Mouse (Mus musculus) forebrain, embryonic 12.5 days (tissue): Measurements from ENCODE around the gene Gpr176. TPM values are rescaled to one million over a fixed set of nuclear protein-coding genes. Genes with fewer than 3 reads are reported as not detected.

Source experiments
- ATAC-seq: fragments of 200-750 bp; cut with Nextera tagmentation; 2 replicates; pipeline ENCODE4 v1.8.0; 2017; ENCODE audit warnings: moderate TSS enrichment; ENCODE audit not compliant: low FRiP score
- H3K27ac ChIP-seq: fragments of 300-500 bp; sonication (generic); 2 replicates; pipeline ENCODE4 v1.5.1; 2016; ENCODE audit warnings: mild to moderate bottlenecking
- H3K27me3 ChIP-seq: fragments of 300-500 bp; sonication (generic); 2 replicates; pipeline ENCODE4 v1.6.1; 2016; ENCODE audit warnings: mild to moderate bottlenecking
- H3K36me3 ChIP-seq: fragments of 300-500 bp; sonication (generic); replicated peaks from 2 replicates; pipeline ENCODE4 v1.6.1; 2016; ENCODE audit warnings: mild to moderate bottlenecking
- H3K4me1 ChIP-seq: fragments of 300-500 bp; sonication (generic); 2 replicates; pipeline ENCODE4 v1.6.1; 2016
- H3K4me2 ChIP-seq: fragments of 300-500 bp; sonication (generic); 2 replicates; pipeline ENCODE4 v1.6.1; 2016; ENCODE audit warnings: mild to moderate bottlenecking, moderate library complexity
- H3K4me3 ChIP-seq: fragments of 300-500 bp; sonication (generic); replicated peaks from 2 replicates; pipeline ENCODE4 v1.5.1; 2016; ENCODE audit warnings: mild to moderate bottlenecking
- H3K9ac ChIP-seq: fragments of 300-500 bp; sonication (generic); 2 replicates; pipeline ENCODE4 v1.6.1; 2016; ENCODE audit warnings: mild to moderate bottlenecking
- H3K9me3 ChIP-seq: fragments of 300-500 bp; sonication (generic); 2 replicates; pipeline ENCODE4 v1.6.1; 2016
- WGBS: fragments of 180-500 bp; shearing (Covaris S2); methylation state at CpG from one replicate; pipeline ENCODE4 v1.1.7; 2016; 5-methylcytosine and 5-hydroxymethylcytosine counted together
- polyA plus RNA-seq: library from polyadenylated mRNA; unstranded; fragments of >200 nt; fragmentation: Nextera tagmentation; extraction: Ambion mirVana; gene quantifications from 2 replicates; pipeline ENCODE4 v1.2.1, GENCODE M21; 2016

Gene Gpr176
- polyA plus RNA-seq, 1 experiment from 2014 or later = 0.82 TPM

GRCm38 (mm10) chr2:118391201-118391600 is 18.0 kb upstream of the Gpr176 start:
- no peak overlapping the region for H3K27ac ChIP-seq
- peaks cover 10% of the 10 kb centered on the region for H3K4me1 ChIP-seq
- WGBS = 79% methylated on average over 5 of the region's 5 CpGs
- ATAC-seq = no peak
- H3K9me3 ChIP-seq = no peaks in the 10 kb centered on the region
- no peak overlapping the region for H3K9ac ChIP-seq
- no peaks in the 10 kb centered on the region for H3K27me3 ChIP-seq
- no peak overlapping the region for H3K4me2 ChIP-seq
- H3K36me3 ChIP-seq = no peaks in the 10 kb centered on the region
- H3K4me3 ChIP-seq = no peak overlapping the region

- no peak overlapping the region for H3K4me2 ChIP-seq
- no peaks in the 10 kb centered on the region for H3K9me3 ChIP-seq
- H3K4me3 ChIP-seq = 0 out of 2 replicates have a peak overlapping the region, but pooled peaks have one; percentile 2
- no peak overlapping the region for H3K27ac ChIP-seq
- H3K36me3 ChIP-seq = no peaks in the 10 kb centered on the region
- no peaks in the 10 kb centered on the region for H3K27me3 ChIP-seq
- H3K9ac ChIP-seq = no peak overlapping the region
- H3K4me1 ChIP-seq = peaks cover 10% of the 10 kb centered on the region
- no peak for ATAC-seq
- 85% methylated on average over 5 of the region's 5 CpGs for WGBS
These were observed 16.9 kb upstream of the Gpr176 start for GRCm38 (mm10) chr2:118390072-118390471.

DNA sequence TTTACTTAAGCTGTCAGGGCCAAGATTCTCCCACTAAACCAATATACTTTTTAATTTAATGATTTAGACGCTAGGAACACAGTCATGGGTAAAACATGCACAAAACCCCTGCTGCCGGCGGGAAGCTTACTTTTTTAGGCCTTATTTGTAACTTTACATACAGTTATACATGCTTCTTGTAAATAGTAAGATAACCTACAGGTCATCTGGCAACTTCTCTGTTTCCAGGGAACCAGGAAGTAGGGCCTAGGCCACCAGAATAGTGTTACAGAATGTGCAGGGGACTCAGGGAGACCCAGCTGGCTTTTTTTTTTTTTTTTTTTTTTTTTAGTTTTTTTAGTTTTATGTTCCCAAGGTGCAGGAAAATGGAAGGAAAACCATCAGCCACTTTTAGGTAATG is 16.4 kb upstream of the Gpr176 start:
- WGBS = 67% methylated on average over 3 of the region's 3 CpGs
- Histone ChIP-seq H3K9ac (no peak overlapping the region), H3K4me2 (peak overlapping the region; percentile 66), H3K9me3 (no peaks in the 10 kb centered on the region), H3K27me3 (no peaks in the 10 kb centered on the region), H3K27ac (no peak overlapping the region), H3K4me1 (peaks cover 10% of the 10 kb centered on the region), H3K4me3 (no peak overlapping the region), H3K36me3 (no peaks in the 10 kb centered on the region)
- ATAC-seq = no peak

DNA sequence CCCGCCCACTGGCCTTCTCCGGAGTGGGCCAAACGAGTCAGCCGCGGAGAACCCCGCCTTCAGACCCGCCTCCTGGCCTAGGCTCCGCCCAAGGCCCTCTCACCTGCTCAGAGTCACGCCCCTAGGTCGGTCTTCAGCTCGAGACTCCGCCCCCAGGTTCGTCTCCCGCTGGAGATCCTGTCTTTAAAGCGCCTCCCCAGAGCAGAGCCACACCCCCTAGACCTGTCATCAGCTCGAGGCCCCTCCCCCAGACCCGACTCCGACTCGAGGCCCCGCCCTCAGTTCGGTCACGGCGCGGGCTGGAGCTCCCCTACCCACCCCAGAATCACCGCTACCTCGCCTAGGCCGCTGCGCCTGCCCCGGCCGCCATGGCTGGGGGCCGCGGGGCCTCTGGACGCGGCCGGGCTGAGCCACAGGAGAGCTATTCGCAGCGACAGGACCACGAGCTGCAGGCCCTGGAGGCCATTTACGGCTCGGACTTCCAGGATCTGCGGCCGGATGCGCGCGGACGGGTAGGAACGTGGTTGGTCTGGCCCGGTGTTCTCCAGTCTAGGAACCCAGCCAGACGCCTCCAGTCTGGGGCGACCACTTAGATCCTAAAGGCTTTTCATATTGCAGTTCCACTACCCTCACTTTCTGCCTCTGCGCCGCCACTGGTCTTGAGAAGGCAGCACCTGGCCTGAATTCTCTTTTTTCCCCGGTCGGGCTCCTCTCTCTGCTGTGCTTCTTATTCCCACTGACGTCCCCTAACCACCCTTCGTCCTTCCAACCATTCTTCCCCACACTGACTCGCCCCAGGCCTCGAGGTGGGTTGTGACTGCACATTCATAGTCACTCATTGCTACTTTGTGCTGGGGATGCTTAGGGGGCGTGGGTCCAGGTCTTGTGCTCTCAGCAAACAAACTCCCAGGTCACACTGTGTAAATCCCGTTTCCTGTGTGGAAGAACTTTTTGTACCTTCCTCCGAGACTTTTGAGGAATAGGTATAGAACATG is 15.4 kb upstream of the Gpr176 start, which contains the start of gene Eif2ak4:
Eif2ak4 (plus strand) TSS at position 278 of the 995 bp plus-strand sequence.
- WGBS = under 1% methylated on average over 61 of the region's 61 CpGs
- Histone ChIP-seq H3K4me2 (peak within 1 kb of the TSS; percentile 66), H3K36me3 (no peaks in the 10 kb centered on the region), H3K4me1 (peaks cover 10% of the 10 kb centered on the region), H3K27me3 (no peaks in the 10 kb centered on the region), H3K9ac (peak within 1 kb of the TSS; percentile 78), H3K27ac (peak within 1 kb of the TSS; percentile 73), H3K9me3 (no peaks in the 10 kb centered on the region), H3K4me3 (peak within 1 kb of the TSS; percentile 72)
- ATAC-seq = peak; percentile 97

DNA sequence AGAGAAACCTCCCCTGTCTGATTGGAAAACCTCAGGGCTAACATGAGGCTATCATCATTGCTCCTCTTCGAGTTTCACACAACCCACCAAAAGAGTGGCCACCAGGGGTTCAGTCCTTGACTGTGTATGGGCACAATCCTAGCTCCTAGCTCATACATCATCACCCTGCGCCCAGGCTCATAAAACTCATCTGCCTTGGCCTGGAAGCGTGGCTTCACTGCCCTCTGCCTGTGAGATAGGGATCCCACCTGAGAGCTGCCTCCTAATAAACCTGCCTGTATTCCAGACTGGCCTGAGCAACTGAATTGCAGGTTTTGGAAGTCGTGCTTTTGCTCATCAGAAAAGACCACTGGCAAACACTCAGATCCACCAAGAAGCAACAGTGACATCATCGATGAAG is 10.2 kb upstream of the Gpr176 start:
- H3K36me3 ChIP-seq = no peaks in the 10 kb centered on the region
- no peaks in the 10 kb centered on the region for H3K9me3 ChIP-seq
- H3K4me2 ChIP-seq = no peak overlapping the region
- no peak overlapping the region for H3K9ac ChIP-seq
- no peaks in the 10 kb centered on the region for H3K4me1 ChIP-seq
- no peaks in the 10 kb centered on the region for H3K27me3 ChIP-seq
- 74% methylated on average over 5 of the region's 5 CpGs for WGBS
- H3K4me3 ChIP-seq = no peak overlapping the region
- ATAC-seq = no peak
- H3K27ac ChIP-seq = no peak overlapping the region

DNA sequence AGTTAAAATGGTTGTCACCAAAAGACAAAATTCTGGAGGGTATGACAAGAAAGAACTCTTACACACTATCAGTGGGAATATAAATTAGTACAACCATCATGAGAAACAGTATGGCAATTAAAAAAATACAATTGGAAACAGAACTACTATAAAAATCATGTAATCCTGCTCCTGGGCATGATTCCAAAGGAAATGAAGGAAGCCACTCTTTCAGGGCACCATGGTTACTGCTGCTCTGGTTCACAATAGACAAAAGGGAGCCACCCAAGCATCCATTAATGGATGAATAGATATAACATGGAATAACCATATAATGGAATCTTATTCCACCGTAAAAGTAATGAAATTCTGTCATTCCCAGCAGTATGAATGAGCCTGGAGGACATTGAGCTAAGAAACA is 6.5 kb upstream of the Gpr176 start:
- H3K27ac ChIP-seq = no peak overlapping the region
- WGBS = 35% methylated on average over 1 of the region's 1 CpGs
- peaks cover 9% of the 10 kb centered on the region for H3K27me3 ChIP-seq
- no peaks in the 10 kb centered on the region for H3K9me3 ChIP-seq
- H3K36me3 ChIP-seq = no peaks in the 10 kb centered on the region
- no peaks in the 10 kb centered on the region for H3K4me1 ChIP-seq
- no peak for ATAC-seq
- no peak overlapping the region for H3K4me2 ChIP-seq
- H3K9ac ChIP-seq = no peak overlapping the region
- no peak overlapping the region for H3K4me3 ChIP-seq

- no peak overlapping the region for H3K9ac ChIP-seq
- peaks cover 19% of the 10 kb centered on the region for H3K4me1 ChIP-seq
- no peak for ATAC-seq
- H3K27ac ChIP-seq = no peak overlapping the region
- no peaks in the 10 kb centered on the region for H3K36me3 ChIP-seq
- H3K4me2 ChIP-seq = no peak overlapping the region
- peaks cover 27% of the 10 kb centered on the region for H3K27me3 ChIP-seq
- no peak overlapping the region for H3K4me3 ChIP-seq
- H3K9me3 ChIP-seq = no peaks in the 10 kb centered on the region
These were observed 2.7 kb upstream of the Gpr176 start for GRCm38 (mm10) chr2:118375931-118376330.

GRCm38 (mm10) chr2:118375522-118375921 is 2.3 kb upstream of the Gpr176 start:
- Histone ChIP-seq H3K4me3 (no peak overlapping the region), H3K27ac (no peak overlapping the region), H3K27me3 (peaks cover 30% of the 10 kb centered on the region), H3K9me3 (no peaks in the 10 kb centered on the region), H3K4me1 (peaks cover 19% of the 10 kb centered on the region), H3K36me3 (no peaks in the 10 kb centered on the region), H3K4me2 (no peak overlapping the region), H3K9ac (no peak overlapping the region)
- ATAC-seq = no peak
- 85% methylated on average over 1 of the region's 1 CpGs for WGBS

- Histone ChIP-seq H3K4me3 (peak overlapping the region; percentile 51), H3K9ac (peak overlapping the region; percentile 45), H3K4me1 (peaks cover 19% of the 10 kb centered on the region), H3K4me2 (peak overlapping the region; percentile 68), H3K9me3 (no peaks in the 10 kb centered on the region), H3K27ac (no peak overlapping the region), H3K36me3 (no peaks in the 10 kb centered on the region), H3K27me3 (peaks cover 46% of the 10 kb centered on the region)
- 2% methylated on average over 43 of the region's 43 CpGs for WGBS
- peak; percentile 90 for ATAC-seq
These were observed 507 bp upstream of the Gpr176 start for GRCm38 (mm10) chr2:118373572-118374279.

GRCm38 (mm10) chr2:118372561-118372900 is 688 bp downstream of the Gpr176 start:
- peak overlapping the region; percentile 45; the same call in 1 of the 2 replicates for H3K9ac ChIP-seq

DNA sequence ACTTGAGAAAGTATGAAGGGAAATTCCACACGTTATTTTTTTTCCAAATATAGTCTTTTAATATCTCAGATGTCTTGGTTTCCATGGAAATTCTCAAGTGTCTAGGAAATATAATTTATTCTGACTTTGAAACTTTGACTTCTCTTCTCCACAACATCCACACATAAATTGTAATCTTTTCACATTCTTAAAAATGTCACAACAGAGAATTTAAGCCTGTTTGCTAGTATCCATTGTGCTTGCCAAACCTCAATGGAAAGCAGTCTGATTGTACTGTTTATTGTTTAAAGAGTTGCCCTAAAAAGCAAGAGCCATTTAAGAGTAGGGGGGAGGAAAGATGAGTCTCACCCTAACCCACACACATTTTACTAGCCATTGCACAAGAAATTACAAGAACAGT is 1.4 kb downstream of the Gpr176 start:
- Histone ChIP-seq H3K9ac (no peak overlapping the region), H3K9me3 (no peaks in the 10 kb centered on the region), H3K4me1 (peaks cover 19% of the 10 kb centered on the region), H3K36me3 (no peaks in the 10 kb centered on the region), H3K4me2 (no peak overlapping the region), H3K4me3 (no peak overlapping the region), H3K27me3 (peaks cover 46% of the 10 kb centered on the region), H3K27ac (no peak overlapping the region)
- no peak for ATAC-seq
- WGBS = 74% methylated on average over 1 of the region's 1 CpGs

More at GRCm38 (mm10) chr2:118372561-118372900, 688 bp downstream of the Gpr176 start:
- Histone ChIP-seq H3K4me2 (peak overlapping the region; percentile 68), H3K27me3 (peaks cover 46% of the 10 kb centered on the region), H3K9me3 (no peaks in the 10 kb centered on the region), H3K4me1 (peaks cover 19% of the 10 kb centered on the region), H3K36me3 (no peaks in the 10 kb centered on the region), H3K4me3 (peak overlapping the region; percentile 51), H3K27ac (no peak overlapping the region)
- 9% methylated on average over 11 of the region's 11 CpGs for WGBS
- ATAC-seq = no peak

GRCm38 (mm10) chr2:118355138-118355719 is 18.0 kb downstream of the Gpr176 start:
- Histone ChIP-seq H3K4me3 (no peak overlapping the region), H3K9ac (no peak overlapping the region), H3K9me3 (no peaks in the 10 kb centered on the region), H3K27me3 (0 out of 2 replicates have a peak, but pooled peaks cover 3% of the 10 kb centered on the region), H3K4me1 (peaks cover 17% of the 10 kb centered on the region), H3K36me3 (no peaks in the 10 kb centered on the region), H3K27ac (no peak overlapping the region), H3K4me2 (no peak overlapping the region)
- 40% methylated on average over 6 of the region's 6 CpGs for WGBS
- ATAC-seq = no peak
